Mouse (Mus musculus): ENCODE measurements around the gene Reck. TPM values are rescaled to one million over a fixed set of nuclear protein-coding genes. Genes with fewer than 3 reads are reported as not detected.

The Reck gene
- 10 to 100 TPM; 14.1 to 14.5 TPM for total RNA-seq (2023)

DNA sequence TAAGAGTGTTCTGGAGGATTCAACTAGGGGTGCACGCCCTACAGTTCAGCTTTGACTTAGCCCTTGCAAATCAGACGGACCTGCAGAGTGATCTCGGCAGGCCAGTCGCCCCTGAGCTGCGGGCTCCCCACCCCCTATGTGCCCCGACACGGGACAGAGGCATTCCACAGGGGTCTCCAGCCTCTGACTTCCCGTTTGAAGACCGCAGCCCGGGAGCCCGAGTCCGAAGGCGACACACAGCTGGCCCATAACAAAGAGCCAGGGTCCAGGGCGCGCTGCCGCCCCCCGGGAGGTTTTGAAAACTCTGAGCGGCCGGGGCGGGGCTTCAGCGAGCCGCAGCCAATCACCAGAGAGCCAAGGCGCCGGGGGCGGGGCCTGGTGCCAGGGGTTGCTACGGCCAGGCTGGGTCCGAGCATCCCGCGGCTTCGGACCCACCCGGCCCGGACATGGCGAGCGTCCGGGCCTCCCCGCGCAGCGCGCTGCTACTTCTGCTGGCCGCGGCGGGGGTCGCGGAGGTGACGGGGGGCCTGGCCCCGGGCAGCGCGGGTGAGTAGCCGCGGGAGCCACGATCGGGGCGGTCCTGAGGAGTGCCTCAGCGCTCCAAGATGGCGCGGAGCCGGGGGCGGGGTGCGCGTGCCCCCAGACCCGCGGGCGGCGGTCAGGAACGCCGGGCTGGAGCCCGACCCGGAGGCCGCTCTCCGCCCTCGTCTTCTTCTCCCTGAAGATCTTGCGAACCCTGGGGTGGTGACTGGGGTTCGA is at the start of gene Reck:
Gene Reck, plus strand, starts transcription at position 371 of the 759 bp plus-strand sequence.

DNA sequence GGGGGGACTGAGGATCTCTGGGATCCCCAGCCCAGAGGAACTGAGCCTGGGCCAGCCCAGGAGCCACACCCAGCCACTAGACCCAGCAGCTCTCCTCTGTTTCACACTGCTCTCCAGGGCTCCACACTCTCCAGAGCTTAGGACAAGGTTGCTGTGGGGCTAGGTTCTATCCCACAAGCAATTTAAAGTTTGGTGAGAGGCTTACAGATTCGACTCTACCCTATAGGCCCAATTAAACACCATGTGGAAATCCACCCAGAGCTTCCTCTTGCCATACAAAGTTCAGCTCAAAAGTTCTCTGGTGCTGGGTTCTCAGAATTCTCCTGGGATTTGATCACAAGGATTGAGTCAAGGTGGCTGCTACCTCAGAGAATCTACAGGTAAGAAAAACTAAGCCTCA is 35.2 kb upstream of the Reck start, which contains the start of gene Olfr157:
Gene Olfr157, minus strand, starts transcription at position 101 of the 400 bp plus-strand sequence.

DNA sequence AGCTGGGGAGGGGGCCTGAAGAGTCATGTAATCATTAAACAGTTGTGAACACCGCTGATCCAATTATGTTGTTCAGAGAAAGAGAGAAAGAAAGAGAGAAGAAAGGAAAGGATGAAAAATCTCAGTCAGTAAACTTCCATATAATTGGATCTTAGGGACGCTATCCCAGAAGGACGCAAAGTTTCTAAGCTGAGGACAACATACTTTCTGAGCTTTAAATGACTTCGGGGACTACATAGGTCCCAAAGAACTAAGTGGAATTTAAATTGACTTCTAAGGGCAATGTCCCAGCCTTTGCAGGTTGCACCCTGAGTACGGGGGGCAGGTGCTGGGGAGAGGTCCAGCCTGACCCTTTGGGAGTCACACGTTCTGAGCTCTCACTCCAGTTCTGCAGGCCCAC is 24.1 kb upstream of the Reck start, which contains the start of gene Olfr155:
Gene Olfr155, plus strand, starts transcription at position 301 of the 400 bp plus-strand sequence.

DNA sequence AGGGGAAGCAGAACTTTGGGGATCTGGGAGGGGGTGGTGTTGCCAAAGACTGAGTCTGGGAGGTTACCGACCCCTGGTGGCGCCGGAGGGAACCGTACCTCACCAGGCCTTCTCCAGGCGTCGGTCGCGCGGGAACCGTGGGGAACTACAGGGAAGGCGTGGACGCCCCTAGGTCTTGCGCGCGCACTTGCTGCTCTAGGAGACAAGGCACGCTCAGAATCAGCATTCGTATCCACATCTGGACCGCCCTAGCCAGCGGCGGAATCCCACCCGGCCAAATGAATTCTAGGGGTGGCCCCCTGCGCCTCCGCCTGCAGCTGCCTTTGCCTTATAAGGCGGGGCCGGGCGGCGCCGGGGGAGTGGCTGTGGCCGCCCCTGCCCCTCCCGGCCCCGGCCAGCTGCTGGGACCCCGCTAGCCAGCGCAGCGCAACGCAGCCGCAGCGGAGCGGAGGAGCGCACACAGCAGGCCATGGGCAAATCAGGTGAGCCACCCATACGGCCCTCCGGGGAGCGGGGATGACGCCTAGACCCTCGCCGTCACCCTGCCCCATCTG is 82.0 kb downstream of the Reck start, which contains the start of gene Glipr2:
Gene Glipr2, plus strand, starts transcription at position 110 of the 554 bp plus-strand sequence.

DNA sequence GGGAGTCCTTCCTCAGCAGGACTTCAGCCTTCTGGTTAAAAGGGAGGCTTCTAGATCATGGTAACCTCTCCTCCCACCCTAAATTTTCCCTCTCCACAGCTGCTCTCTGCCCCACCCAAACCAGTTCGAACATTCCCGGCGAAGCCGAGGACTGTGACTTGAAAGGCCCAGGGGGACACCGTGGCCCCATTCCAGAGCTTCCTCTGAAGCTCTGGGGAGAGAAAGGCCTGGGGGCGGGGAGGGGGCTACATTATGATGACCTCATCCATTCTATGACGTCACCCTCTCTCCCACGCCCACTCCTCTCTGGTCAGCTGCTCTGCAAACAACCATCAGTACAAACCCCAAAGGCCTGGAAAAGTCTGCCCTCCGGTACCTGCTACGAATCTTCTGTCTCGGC is 107.9 kb downstream of the Reck start, which contains the start of gene Ccin:
Gene Ccin, plus strand, starts transcription at position 303 of the 400 bp plus-strand sequence.

Other genes starting within 250 kb of the Reck start
- gene Npr2, start 243.6 kb upstream of the Reck start, total RNA-seq (2023): under 1 TPM; 0.26 to 0.42 TPM
- gene Spag8, start 221.9 kb upstream of the Reck start, total RNA-seq (2023): not detected
- 10 to 100 TPM; 12.7 to 17.6 TPM for gene Hint2, start 219.1 kb upstream of the Reck start, total RNA-seq (2023)
- under 1 TPM; 0.31 to 0.57 TPM for gene Tmem8b, start 206.6 kb upstream of the Reck start, total RNA-seq (2023)
- gene Fam221b, start 206.4 kb upstream of the Reck start, total RNA-seq (2023): under 1 TPM in 1 of 2 experiments, not detected in 1; 0.09 TPM
- not detected for gene Olfr70, start 174.7 kb upstream of the Reck start, total RNA-seq (2023)
- not detected for gene Olfr71, start 165.3 kb upstream of the Reck start, total RNA-seq (2023)
- not detected for gene Hrct1, start 148.3 kb upstream of the Reck start, total RNA-seq (2023)
- gene Spaar, start 145.5 kb upstream of the Reck start, total RNA-seq (2023): not detected
- gene Olfr159, start 104.5 kb upstream of the Reck start, total RNA-seq (2023): not detected
- not detected for gene Olfr156, start 51.6 kb upstream of the Reck start, total RNA-seq (2023)
- gene Olfr157, start 35.3 kb upstream of the Reck start, total RNA-seq (2023): not detected
- gene Olfr155, start 24.0 kb upstream of the Reck start, total RNA-seq (2023): not detected
- gene Glipr2, start 81.9 kb downstream of the Reck start, total RNA-seq (2023): 100 to 1,000 TPM; 141 to 147 TPM
- gene Ccin, start 108.0 kb downstream of the Reck start, total RNA-seq (2023): 1 to 10 TPM; 1.3 to 1.5 TPM
- 100 to 1,000 TPM; 180 to 182 TPM for gene Clta, start 128.9 kb downstream of the Reck start, total RNA-seq (2023)
- 10 to 100 TPM; 19.6 to 24.4 TPM for gene Gne, start 208.6 kb downstream of the Reck start, total RNA-seq (2023)